Mouse (Mus musculus) ES-Bruce4 (cell line): ENCODE measurements around the gene Cdh18. TPM values are rescaled to one million over a fixed set of nuclear protein-coding genes. Genes with fewer than 3 reads are reported as not detected.

Source experiments
- H3K27ac ChIP-seq: 2 replicates; pipeline ENCODE4 v1.5.1; 2012; ENCODE audit warnings: low read length, inconsistent platforms; ENCODE audit not compliant: insufficient read depth
- H3K27me3 ChIP-seq: 2 replicates; pipeline ENCODE4 v1.6.1; 2012; ENCODE audit warnings: mild to moderate bottlenecking, low read length, inconsistent platforms; ENCODE audit not compliant: control insufficient read depth, poor library complexity, insufficient read depth, severe bottlenecking
- H3K36me3 ChIP-seq: 2 replicates; pipeline ENCODE4 v1.6.1; 2012; ENCODE audit warnings: inconsistent platforms, mild to moderate bottlenecking, low read length, moderate library complexity; ENCODE audit not compliant: control insufficient read depth, poor library complexity, insufficient read depth, severe bottlenecking
- H3K4me1 ChIP-seq: one replicate; pipeline ENCODE4 v1.8.1; 2011; ENCODE audit warnings: low read length; ENCODE audit not compliant: control insufficient read depth, insufficient read depth
- H3K4me3 ChIP-seq: 2 replicates; pipeline ENCODE4 v1.5.1; 2011; ENCODE audit warnings: low read depth, mild to moderate bottlenecking, low read length
- H3K9ac ChIP-seq: 2 replicates; pipeline ENCODE4 v1.6.1; 2012; ENCODE audit warnings: low read depth, mild to moderate bottlenecking, inconsistent platforms; ENCODE audit not compliant: poor library complexity, severe bottlenecking
- H3K9me3 ChIP-seq: replicated peaks from 2 replicates; pipeline ENCODE4 v1.6.1; 2012; ENCODE audit warnings: mild to moderate bottlenecking, low read length, inconsistent platforms; ENCODE audit not compliant: control insufficient read depth, poor library complexity, insufficient read depth, severe bottlenecking
- CTCF ChIP-seq: IDR thresholded peaks from one replicate; pipeline ENCODE4 v1.8.1; 2011; ENCODE audit warnings: low read depth, low read length
- EP300 ChIP-seq: IDR thresholded peaks from 2 replicates; pipeline ENCODE4 v1.6.1; 2011; ENCODE audit warnings: low read depth, low read length; ENCODE audit not compliant: insufficient read depth
- POLR2A ChIP-seq: IDR thresholded peaks from one replicate; pipeline ENCODE4 v1.8.1; 2011; ENCODE audit warnings: low read length; ENCODE audit not compliant: insufficient read depth
- polyA plus RNA-seq: library from polyadenylated mRNA; stranded (reverse); fragments of >200 nt; gene quantifications from 2 replicates; pipeline ENCODE4 v1.2.4, GENCODE M21; 2011; ENCODE audit warnings: low read depth; ENCODE audit not compliant: missing spikeins, insufficient read depth, insufficient read length

The Cdh18 gene
- polyA plus RNA-seq, result not detected in 2 replicates

- Histone ChIP-seq H3K9ac (no peak within 1 kb of the TSS), H3K4me3 (no peak within 1 kb of the TSS), H3K4me1 (no peaks in the 10 kb centered on the region), H3K36me3 (no peaks in the 10 kb centered on the region), H3K27me3 (no peaks in the 10 kb centered on the region), H3K9me3 (no peaks in the 10 kb centered on the region; the same call in 1 of the 2 replicates), H3K27ac (no peak within 1 kb of the TSS)
- TF ChIP-seq EP300 (no peak), POLR2A (no peak), CTCF (no peak)
Measured at GRCm38 (mm10) chr15:22548711-22549271, at the start of gene Cdh18. Gene Cdh18, plus strand, starts transcription at chr15:22549022.

GRCm38 (mm10) chr15:22511271-22511670 lies 37.6 kb upstream of the Cdh18 start:
- Histone ChIP-seq H3K36me3 (no peaks in the 10 kb centered on the region), H3K27me3 (no peaks in the 10 kb centered on the region)
- TF ChIP-seq EP300 (no peak), CTCF (no peak), POLR2A (no peak)

DNA sequence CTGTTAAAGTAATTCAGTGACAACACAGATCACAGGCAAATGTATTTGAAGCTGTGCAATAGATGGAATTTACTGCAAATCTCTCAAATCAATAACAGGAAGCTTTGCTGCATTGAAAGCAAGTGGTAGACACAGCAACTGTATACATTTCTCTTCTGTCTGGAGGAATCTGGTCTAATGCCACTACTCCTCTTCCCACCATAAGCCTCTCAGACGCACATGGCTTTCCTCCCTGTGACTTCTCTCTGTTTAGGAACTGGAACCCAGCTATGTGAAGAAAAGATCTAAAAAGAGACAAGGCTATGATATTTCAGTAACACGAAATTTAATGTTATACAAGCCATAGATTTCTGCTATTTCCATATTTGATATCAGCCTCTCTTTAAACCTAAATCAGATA lies 13.0 kb upstream of the Cdh18 start:
- Histone ChIP-seq H3K27me3 (no peaks in the 10 kb centered on the region), H3K4me1 (no peaks in the 10 kb centered on the region), H3K9me3 (no peaks in the 10 kb centered on the region), H3K9ac (no peak overlapping the region), H3K36me3 (no peaks in the 10 kb centered on the region), H3K4me3 (no peak overlapping the region), H3K27ac (no peak overlapping the region)
- TF ChIP-seq EP300, result no peak
- TF ChIP-seq CTCF, result no peak
- TF ChIP-seq POLR2A, result no peak

More at GRCm38 (mm10) chr15:22511271-22511670, 37.6 kb upstream of the Cdh18 start:
- H3K9ac ChIP-seq, result no peak overlapping the region
- no peaks in the 10 kb centered on the region for H3K4me1 ChIP-seq
- H3K4me3 ChIP-seq, result no peak overlapping the region
- no peaks in the 10 kb centered on the region for H3K9me3 ChIP-seq
- H3K27ac ChIP-seq, result no peak overlapping the region

DNA sequence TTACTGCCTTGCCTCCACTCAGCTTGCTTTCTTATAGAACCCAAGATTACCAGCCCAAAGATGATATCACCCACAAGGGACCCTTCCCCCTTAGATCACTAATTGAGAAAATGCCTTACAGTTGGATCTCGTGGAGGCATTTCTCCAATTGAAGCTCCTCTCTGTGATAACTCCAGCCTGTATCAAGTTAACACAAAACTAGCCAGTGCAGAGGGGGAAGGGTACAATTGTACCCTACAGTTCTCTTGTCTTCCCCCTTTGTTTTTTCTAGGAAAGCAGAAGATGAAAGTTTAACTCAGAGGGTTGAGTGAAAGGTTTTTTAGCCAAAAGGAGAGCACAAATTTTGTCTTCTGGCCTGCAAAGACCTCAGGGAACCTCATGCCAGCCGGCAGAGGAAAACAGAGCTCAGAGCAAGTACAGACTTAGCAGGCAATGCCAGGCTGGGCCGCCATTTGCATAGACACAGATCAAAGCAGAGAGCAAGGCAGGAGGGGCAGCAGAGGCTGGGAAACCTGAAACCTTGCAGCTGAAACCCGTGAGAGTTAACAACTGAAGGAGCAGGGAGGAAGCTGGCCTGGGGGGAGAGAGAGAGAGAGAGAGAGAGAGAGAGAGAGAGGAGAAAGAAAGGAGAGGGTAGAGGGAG lies 29.3 kb downstream of the Cdh18 start:
- Histone ChIP-seq H3K4me1 (no peaks in the 10 kb centered on the region), H3K27me3 (no peaks in the 10 kb centered on the region), H3K9me3 (no peaks in the 10 kb centered on the region; the same call in 1 of the 2 replicates), H3K4me3 (no peak overlapping the region), H3K9ac (no peak overlapping the region), H3K36me3 (no peaks in the 10 kb centered on the region), H3K27ac (no peak overlapping the region)
- no peak for TF ChIP-seq POLR2A
- TF ChIP-seq CTCF, result no peak
- no peak for TF ChIP-seq EP300

DNA sequence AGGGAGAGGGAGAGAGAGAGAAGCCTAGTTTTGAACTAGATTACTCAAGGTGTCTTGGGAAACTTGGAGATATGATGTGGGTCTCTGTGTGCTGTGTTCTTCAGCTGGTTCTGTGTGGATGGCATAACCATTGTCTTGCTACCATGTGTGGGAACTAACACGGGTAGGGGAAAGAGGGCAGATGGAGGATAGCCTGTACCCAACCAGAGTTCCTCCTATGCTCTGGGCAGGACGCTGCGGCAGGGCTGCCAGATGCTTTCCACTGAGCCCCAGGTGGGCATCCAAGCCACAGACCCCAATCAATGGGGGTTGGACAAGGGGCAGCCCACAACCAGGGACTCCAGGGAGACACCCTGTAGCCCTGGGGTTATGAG lies 29.8 kb downstream of the Cdh18 start:
- TF ChIP-seq EP300 (no peak), POLR2A (no peak), CTCF (no peak)
- Histone ChIP-seq H3K4me1 (no peaks in the 10 kb centered on the region), H3K36me3 (no peaks in the 10 kb centered on the region), H3K4me3 (no peak overlapping the region), H3K9ac (no peak overlapping the region), H3K27me3 (no peaks in the 10 kb centered on the region), H3K27ac (no peak overlapping the region), H3K9me3 (no peaks in the 10 kb centered on the region; the same call in 1 of the 2 replicates)

DNA sequence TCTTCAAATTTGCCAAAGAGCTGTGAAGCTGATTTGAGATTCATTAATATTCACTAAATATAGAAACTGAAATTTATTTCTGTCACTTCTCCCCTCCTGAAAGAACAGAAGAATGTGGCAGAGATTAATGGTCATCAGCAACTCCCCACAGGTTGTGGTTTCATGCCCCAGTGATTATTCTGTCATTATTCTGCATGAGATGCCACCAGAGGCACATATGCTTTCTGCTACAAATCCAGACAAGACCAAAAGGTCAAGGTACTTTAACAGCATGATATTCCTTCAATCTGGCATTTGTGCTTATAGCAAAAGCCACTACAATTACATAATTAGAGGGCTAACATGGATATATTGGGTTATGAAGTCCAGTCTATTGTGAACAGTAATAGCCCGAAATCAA lies 35.8 kb downstream of the Cdh18 start:
- H3K36me3 ChIP-seq, result no peaks in the 10 kb centered on the region
- H3K27ac ChIP-seq, result no peak overlapping the region
- no peak overlapping the region for H3K9ac ChIP-seq
- no peak for TF ChIP-seq EP300
- no peaks in the 10 kb centered on the region for H3K27me3 ChIP-seq
- H3K4me3 ChIP-seq, result no peak overlapping the region
- H3K4me1 ChIP-seq, result no peaks in the 10 kb centered on the region
- H3K9me3 ChIP-seq, result no peaks in the 10 kb centered on the region
